Mouse (Mus musculus) left cerebral cortex, adult 2 months (tissue): ENCODE measurements at regions not wholly inside any gene's neighbourhood (a gene's known extent, or its start where the extent isn't known, plus 50 kb on each side); places are given as distances from the start of the nearest gene placed in this dataset.

Source experiments
- DNase-seq, 2 experiments: peaks; one replicate each; pipeline ENCODE4 v3.0.0; 2021 to 2022; ENCODE audit warnings: low spot score in 2 of 2, mixed read lengths in 1 of 2; ENCODE audit errors: extremely low spot score in 1 of 2
- H3K27ac ChIP-seq: fragments of 200-600 bp; 2 replicates; pipeline ENCODE4 v1.8.1; 2022
- H3K4me3 ChIP-seq: fragments of 200-600 bp; 2 replicates; pipeline ENCODE4 v1.8.1; 2022
- CTCF ChIP-seq: fragments of 200-600 bp; IDR thresholded peaks from 2 replicates; pipeline ENCODE4 v1.8.1; 2022; ENCODE audit warnings: antibody characterized with exemption, mild to moderate bottlenecking, moderate library complexity
- intact Hi-C: fragments of 180-260 bp; cut with DNase I; formaldehyde crosslinking; loops from one replicate; pipeline ENCODE4 v1.15.1; 2025

DNA sequence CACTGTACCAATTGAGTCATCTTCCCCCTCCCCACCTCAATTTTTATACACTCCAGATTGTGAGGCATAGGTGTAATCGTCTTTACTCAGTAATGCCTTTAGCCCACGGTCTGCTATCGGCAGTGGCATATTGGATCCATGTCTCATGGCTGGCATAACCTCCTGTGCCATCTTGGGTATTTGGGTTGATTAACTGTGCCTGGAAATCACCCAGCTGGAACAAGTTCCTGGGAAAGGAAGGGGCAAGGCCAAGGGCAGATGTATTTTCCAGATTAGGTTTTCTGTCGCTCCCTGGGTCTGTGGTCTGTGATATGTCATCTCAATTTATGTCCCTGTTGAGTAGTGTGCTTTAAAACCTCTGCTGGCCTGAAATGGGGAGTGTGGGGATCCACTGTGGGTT lies 158.2 kb downstream of the Glrx3 start:
- no peak overlapping the region for H3K4me3 ChIP-seq
- intact Hi-C loops, result no loop called here
- no peak for TF ChIP-seq CTCF
- H3K27ac ChIP-seq, result no peak overlapping the region
- DNase-seq, result no peak

DNA sequence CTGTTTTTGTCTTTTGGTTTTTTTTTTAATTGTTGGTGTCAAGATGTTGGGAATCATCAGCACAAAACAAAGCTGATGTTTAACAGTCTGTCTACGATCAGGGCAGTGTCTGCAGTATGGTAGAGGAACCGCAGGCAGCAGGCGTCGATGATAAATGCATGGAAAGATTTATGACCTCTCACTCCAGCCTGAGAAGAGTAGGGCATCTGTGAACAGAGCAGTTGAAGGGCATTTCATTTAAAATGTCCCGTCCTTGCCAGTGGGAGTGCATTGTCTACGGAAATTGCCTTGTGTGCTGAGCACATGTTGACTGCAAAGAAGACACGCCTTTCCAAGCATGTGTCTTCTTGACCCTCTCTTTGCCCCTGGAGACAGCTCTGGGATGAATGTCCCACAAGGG lies 158.7 kb downstream of the Glrx3 start:
- DNase-seq, result no peak
- TF ChIP-seq CTCF, result no peak
- H3K4me3 ChIP-seq, result no peak overlapping the region
- H3K27ac ChIP-seq, result no peak overlapping the region
- intact Hi-C loops, result no loop called here

DNA sequence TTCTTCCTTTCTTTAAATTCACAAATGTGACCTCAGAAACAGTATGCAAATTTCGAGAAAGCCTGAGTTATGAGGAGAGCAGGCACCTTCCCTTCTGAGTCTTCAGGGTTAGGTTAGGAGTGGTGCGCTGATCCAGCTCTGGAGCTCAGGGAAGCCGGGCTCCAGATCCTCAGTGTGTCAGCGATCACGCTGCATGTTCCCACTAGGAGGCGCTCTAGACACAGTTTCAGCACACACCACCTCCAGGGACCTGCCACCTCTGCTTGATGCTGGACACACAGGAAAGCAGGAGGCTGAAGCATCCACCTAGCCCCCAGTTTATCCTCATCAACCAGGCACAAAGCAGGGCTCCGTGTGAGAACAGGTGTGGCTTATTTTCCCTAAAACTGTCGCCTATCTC lies 165.6 kb downstream of the Glrx3 start:
- intact Hi-C loops, result loop anchor here (1.0 to 10.0 kb wide), 6 partner anchors 124 to 1222 kb away; no protein-coding TSS in a partner anchor
- Histone ChIP-seq H3K27ac (no peak overlapping the region), H3K4me3 (no peak overlapping the region)
- peak; percentile 70 to 79 for DNase-seq
- peak; percentile 77 for TF ChIP-seq CTCF

GRCm38 (mm10) chr7:137609752-137610151 lies 172.3 kb downstream of the Glrx3 start:
- no peak for TF ChIP-seq CTCF
- H3K27ac ChIP-seq, result no peak overlapping the region
- no peak for DNase-seq
- no peak overlapping the region for H3K4me3 ChIP-seq
- intact Hi-C loops, result loop anchor here (10.0 kb wide), 1 partner anchor 1215 kb away; no protein-coding TSS in a partner anchor

DNA sequence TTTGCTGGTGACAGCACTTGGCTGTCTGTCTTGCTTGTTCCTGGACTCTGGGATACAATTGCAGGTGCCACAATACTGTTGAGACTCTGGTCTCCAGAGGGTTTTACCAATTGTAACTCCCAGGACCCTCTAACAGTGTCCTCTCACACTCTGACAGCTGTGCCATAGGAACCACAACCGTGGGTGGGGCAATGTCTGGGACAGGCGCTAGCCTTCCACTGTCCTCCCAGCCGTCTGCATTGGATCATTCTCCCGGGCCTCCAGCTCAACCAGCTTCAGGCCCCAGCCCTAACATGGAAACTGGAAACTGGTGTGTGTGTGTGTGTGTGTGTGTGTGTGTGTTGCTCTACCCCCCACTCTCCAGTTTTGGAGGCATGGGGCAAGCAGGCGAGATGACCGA lies 173.9 kb downstream of the Glrx3 start:
- intact Hi-C loops, result no loop called here
- no peak for TF ChIP-seq CTCF
- H3K27ac ChIP-seq, result no peak overlapping the region
- no peak overlapping the region for H3K4me3 ChIP-seq
- no peak for DNase-seq

DNA sequence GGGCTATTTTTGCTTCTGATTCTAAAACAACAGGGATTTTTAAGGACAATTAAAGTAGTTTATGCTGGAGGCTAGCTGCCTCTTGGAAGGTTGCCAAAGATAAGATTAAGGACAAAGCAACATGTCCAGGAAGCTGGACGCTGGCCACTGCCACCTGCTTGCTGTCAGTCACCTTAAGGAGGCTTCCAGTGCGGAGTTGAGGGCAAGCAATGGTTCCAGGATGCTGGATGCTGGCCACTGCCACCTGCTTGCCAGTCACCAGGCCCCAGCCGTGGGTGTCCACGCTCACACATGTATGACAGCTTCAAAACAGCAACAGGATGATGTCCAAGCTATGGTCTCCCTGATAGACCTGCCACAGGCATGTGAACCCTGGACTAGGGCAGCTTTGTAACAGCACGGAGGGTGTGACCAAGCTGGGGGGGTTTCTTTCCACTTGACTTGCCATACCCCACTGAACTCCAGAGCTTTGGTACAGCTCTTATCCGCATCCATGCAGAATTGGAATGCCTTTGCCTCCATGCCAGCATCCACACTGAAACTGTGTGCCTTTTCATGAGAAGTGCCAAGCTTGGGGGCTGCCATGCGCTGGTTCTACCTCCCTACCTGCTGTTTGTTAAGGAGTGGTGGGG lies 174.6 kb downstream of the Glrx3 start:
- DNase-seq, result no peak
- Histone ChIP-seq H3K27ac (no peak overlapping the region), H3K4me3 (no peak overlapping the region)
- TF ChIP-seq CTCF, result no peak
- intact Hi-C loops, result no loop called here

GRCm38 (mm10) chr7:137618406-137619133 lies 181.2 kb downstream of the Glrx3 start:
- DNase-seq, result no peak
- TF ChIP-seq CTCF, result no peak
- intact Hi-C loops, result no loop called here

GRCm38 (mm10) chr7:137619286-137619789 lies 181.9 kb downstream of the Glrx3 start:
- no peak for DNase-seq
- no peak for TF ChIP-seq CTCF
- Histone ChIP-seq H3K27ac (no peak overlapping the region), H3K4me3 (no peak overlapping the region)
- intact Hi-C loops, result no loop called here

More at GRCm38 (mm10) chr7:137618406-137619133, 181.2 kb downstream of the Glrx3 start:
- H3K4me3 ChIP-seq, result no peak overlapping the region
- H3K27ac ChIP-seq, result no peak overlapping the region

DNA sequence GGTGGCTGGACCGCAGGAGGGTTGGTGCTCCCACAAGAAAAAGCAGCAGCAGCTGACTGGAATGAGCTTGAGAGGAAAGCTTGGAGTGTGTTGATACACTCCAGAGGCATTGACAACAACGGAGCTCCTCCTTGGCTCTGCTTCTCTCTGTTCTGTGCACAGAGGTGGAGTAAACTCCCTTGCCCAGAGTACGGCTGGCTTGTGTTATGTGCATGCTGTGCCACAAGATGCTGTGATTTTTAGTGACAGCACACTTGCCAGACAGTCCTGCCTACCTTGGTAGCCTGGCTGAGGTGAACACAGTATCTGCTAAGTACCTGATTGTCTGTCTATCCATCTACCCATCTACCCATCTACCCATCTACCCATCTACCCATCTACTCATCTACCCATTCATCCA lies 190.9 kb downstream of the Glrx3 start:
- no peak for DNase-seq
- Histone ChIP-seq H3K4me3 (no peak overlapping the region), H3K27ac (no peak overlapping the region)
- no peak for TF ChIP-seq CTCF
- intact Hi-C loops, result loop anchor here (5.0 kb wide), 1 partner anchor 84 kb away; no protein-coding TSS in a partner anchor

DNA sequence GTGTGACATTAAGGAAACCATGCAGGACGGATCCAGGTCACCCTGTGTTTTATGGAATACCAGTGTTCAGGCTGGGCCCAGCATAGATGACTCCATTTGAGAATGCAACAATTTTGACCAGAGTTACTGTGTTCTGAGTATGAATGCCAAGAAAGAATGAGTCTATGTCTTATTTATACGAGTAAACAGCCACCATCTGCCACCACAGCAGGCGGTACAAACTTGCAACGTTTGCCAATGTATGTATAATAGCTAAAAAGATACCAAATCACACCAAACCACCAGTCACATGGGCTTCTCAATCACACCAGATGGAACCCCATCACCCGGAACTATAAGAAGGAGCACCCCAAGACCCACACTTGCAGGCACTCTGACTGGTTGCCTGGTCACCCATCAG lies 192.1 kb downstream of the Glrx3 start:
- Histone ChIP-seq H3K4me3 (no peak overlapping the region), H3K27ac (no peak overlapping the region)
- DNase-seq, result peak; percentile 15 to 25
- TF ChIP-seq CTCF, result no peak
- intact Hi-C loops, result loop anchor here (5.0 kb wide), 1 partner anchor 83 kb away; no protein-coding TSS in a partner anchor

DNA sequence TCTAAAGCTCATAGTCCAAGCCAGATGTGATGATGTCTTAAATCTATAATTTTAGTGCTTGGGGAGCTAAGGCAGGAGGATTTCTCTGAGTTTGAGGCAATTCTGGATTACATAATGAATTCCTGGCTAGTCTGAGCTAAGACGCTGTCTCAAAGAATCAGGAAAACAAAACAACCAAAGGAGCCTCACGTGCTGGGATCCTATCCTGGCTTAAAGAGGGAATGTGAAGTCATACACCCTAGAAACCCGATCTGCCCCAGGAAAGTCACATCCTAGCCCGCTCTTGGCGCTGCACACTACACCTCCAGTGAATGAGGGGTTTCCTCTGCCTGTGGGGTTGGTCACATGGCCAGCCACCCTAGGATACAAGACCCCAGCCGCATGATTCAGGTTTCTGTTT lies 211.2 kb downstream of the Glrx3 start:
- no peak for DNase-seq
- Histone ChIP-seq H3K27ac (no peak overlapping the region), H3K4me3 (no peak overlapping the region)
- TF ChIP-seq CTCF, result no peak
- intact Hi-C loops, result no loop called here

DNA sequence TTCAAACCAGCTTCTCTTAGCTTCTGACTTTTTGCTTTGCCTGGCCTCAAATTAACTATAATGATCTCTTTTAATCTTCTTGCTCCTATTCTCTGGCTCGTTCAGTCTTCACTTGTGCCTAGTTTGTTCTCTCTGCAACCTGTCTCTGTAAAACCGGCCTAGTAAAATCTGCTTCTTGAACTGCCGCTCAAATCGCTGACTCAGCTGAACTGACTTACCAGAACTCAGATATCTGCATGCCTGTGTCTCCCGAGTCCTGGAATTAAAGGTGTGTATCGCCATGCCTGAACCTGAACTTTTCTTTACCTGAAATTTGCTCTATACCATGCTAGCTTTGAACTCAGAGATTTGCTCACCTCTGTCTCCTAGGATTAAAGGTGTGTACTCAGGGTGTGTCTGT lies 212.2 kb downstream of the Glrx3 start:
- H3K4me3 ChIP-seq, result no peak overlapping the region
- no peak for TF ChIP-seq CTCF
- no peak for DNase-seq
- intact Hi-C loops, result no loop called here
- no peak overlapping the region for H3K27ac ChIP-seq
